Mouse (Mus musculus): ENCODE results near the gene Parp8. TPM values are rescaled to one million over a fixed set of nuclear protein-coding genes. Genes with fewer than 3 reads are reported as not detected.

Gene Parp8
- polyA plus RNA-seq, 1 experiment from 2014 or later: 27.2 TPM

DNA sequence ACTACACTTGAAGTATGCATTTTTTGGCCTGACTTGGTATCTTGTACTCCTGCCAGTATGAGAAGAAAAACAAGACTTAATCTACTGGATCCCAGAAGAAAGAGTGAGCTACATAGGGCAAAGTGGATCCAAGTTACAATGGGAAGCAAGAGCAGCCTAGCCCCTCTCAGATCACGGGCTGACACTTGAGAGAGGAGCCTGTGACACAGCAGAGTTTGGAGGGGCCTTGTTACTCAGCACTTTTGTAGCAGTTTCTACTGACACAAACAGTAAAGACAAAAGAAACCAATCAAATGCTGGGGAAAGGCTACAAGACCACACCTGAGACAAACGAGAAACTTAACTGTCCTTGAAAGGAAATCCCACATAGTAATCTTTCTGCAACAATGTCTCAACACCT is 9.8 kb upstream of the Parp8 start:
- Histone ChIP-seq H3K9me3 (ENCODE audit: control insufficient read depth, low read length) (no peaks in the 10 kb centered on the region), H3K4me2 (ENCODE audit: low read length) (no peak overlapping the region), H3K36me3 (ENCODE audit: control insufficient read depth, insufficient read depth, low read length) (no peaks in the 10 kb centered on the region), H3K9ac (ENCODE audit: low read depth, low read length) (no peak overlapping the region), H3K27me3 (replicated peaks; ENCODE audit: control insufficient read depth, insufficient read depth, low read length) (no peaks in the 10 kb centered on the region), H3K4me1 (ENCODE audit: control insufficient read depth, insufficient read depth, low read depth, low read length) (no peaks in the 10 kb centered on the region), H3K4me3 (ENCODE audit: low read length) (no peak overlapping the region), H3K27ac (ENCODE audit: low read depth, low read length) (no peak overlapping the region)
- 64% methylated on average over 2 of the region's 2 CpGs for whole genome bisulfite sequencing
- no peak for ATAC-seq

DNA sequence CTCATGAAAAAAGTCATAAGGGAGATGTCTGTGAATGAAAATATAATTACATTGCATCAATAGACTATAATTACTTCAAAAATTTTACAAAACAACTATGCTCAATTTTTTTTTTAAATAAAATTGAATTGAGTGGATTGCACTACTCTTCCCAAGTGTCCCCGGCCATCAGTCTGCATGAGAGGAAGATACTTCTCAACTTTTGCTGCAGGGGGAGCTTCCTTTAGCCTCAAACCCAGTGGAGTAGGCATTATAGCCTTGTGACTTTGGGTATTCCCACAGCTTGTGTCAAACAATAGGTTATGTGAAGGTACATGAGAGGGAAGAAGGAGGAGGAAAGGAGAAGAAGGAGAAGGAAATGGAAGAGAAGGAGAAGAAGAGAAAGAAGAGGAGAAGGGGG is 9.3 kb upstream of the Parp8 start:
- Histone ChIP-seq H3K36me3 (ENCODE audit: control insufficient read depth, insufficient read depth, low read length) (no peaks in the 10 kb centered on the region), H3K4me2 (ENCODE audit: low read length) (no peak overlapping the region), H3K27ac (ENCODE audit: low read depth, low read length) (no peak overlapping the region), H3K9me3 (ENCODE audit: control insufficient read depth, low read length) (no peaks in the 10 kb centered on the region), H3K27me3 (replicated peaks; ENCODE audit: control insufficient read depth, insufficient read depth, low read length) (no peaks in the 10 kb centered on the region), H3K9ac (ENCODE audit: low read depth, low read length) (no peak overlapping the region), H3K4me1 (ENCODE audit: control insufficient read depth, insufficient read depth, low read depth, low read length) (no peaks in the 10 kb centered on the region), H3K4me3 (ENCODE audit: low read length) (no peak overlapping the region)
- 88% methylated on average over 1 of the region's 1 CpGs for WGBS
- ATAC-seq: no peak

DNA sequence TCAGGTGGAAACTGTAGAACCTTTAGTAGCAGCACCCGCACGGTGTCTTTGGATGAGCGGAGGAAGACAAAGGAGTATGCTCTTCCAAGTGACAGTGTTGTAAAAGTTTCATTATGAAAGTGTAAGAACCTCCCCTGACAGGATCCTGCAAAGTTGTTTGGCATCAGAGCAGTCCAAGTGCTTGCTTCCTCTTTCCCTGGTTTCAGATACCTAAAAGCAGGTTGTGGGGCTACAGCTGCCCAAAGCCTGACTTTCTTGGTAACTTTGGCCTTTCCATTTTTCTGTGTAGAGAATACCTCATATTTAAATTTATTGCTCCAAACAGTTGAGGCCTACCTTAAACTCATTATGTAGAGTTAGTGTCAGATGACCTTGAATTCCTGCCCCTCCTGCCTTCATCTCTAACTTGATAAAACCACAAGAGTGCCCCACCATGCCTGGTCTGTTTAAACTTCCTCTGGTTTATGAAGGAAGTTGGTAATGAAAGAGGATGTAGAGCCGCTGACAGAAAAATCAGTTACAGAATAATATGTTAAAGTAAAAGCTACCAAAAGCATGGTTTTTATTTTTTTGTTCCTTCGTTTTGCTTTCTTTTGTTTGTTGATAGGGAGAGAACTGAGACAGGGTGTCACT is 8.5 kb upstream of the Parp8 start:
- Histone ChIP-seq H3K4me1 (ENCODE audit: control insufficient read depth, insufficient read depth, low read depth, low read length) (no peaks in the 10 kb centered on the region), H3K9me3 (ENCODE audit: control insufficient read depth, low read length) (no peaks in the 10 kb centered on the region), H3K4me2 (ENCODE audit: low read length) (no peak overlapping the region), H3K27me3 (replicated peaks; ENCODE audit: control insufficient read depth, insufficient read depth, low read length) (no peaks in the 10 kb centered on the region), H3K36me3 (ENCODE audit: control insufficient read depth, insufficient read depth, low read length) (no peaks in the 10 kb centered on the region), H3K27ac (ENCODE audit: low read depth, low read length) (no peak overlapping the region), H3K4me3 (ENCODE audit: low read length) (no peak overlapping the region), H3K9ac (ENCODE audit: low read depth, low read length) (no peak overlapping the region)
- WGBS: 90% methylated on average over 5 of the region's 5 CpGs
- no peak for ATAC-seq

DNA sequence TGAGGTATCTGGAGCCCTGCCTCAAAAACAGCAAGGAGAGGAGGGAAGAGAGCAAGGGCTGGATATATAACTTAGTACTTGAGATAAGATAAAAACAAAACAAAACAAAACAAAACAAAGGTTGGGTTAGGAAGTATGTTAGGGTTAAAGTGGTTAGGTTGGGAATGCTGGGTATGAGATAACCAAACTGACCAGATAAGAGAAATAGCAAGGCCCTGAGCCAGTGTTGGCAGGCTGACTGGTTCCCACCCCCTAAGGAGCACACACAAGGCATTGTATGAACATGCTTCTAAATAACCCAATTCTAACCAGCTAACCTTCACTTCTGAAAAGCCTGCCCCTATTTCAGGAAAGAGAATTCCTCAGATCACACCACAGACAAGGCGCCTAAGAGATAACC is 7.1 kb upstream of the Parp8 start:
- Histone ChIP-seq H3K4me2 (ENCODE audit: low read length) (no peak overlapping the region), H3K4me3 (ENCODE audit: low read length) (no peak overlapping the region), H3K36me3 (ENCODE audit: control insufficient read depth, insufficient read depth, low read length) (no peaks in the 10 kb centered on the region), H3K9ac (ENCODE audit: low read depth, low read length) (no peak overlapping the region), H3K27ac (ENCODE audit: low read depth, low read length) (no peak overlapping the region), H3K9me3 (ENCODE audit: control insufficient read depth, low read length) (no peaks in the 10 kb centered on the region), H3K27me3 (replicated peaks; ENCODE audit: control insufficient read depth, insufficient read depth, low read length) (no peaks in the 10 kb centered on the region), H3K4me1 (ENCODE audit: control insufficient read depth, insufficient read depth, low read depth, low read length) (no peaks in the 10 kb centered on the region)
- 97% methylated on average over 1 of the region's 1 CpGs for WGBS
- no peak for ATAC-seq

DNA sequence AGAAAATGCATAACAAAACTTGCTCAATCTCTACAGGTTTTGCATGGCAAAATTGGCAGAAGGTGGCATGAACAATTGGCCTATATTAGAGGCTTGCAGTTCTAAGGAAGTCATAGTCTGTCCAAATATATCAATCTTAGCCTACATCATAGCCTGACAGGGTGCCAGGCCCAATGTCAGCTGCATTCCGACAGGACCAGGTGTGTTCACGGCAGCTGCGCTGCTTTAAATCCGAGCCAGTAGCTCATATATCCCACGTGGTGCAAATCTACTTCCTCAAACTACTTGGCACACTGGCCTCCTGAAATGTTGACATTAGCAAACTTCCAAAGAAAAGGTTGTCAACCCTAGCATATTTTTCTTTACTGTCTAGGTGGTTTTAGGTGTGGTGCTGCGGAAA is 6.2 kb upstream of the Parp8 start:
- no peak overlapping the region for H3K4me3 ChIP-seq (ENCODE audit: low read length)
- ATAC-seq: no peak
- no peaks in the 10 kb centered on the region; the same call in 1 of the 2 replicates for H3K4me1 ChIP-seq (ENCODE audit: control insufficient read depth, insufficient read depth, low read depth, low read length)
- H3K36me3 ChIP-seq (ENCODE audit: control insufficient read depth, insufficient read depth, low read length): no peaks in the 10 kb centered on the region
- no peak overlapping the region for H3K9ac ChIP-seq (ENCODE audit: low read depth, low read length)
- WGBS: 85% methylated on average over 6 of the region's 6 CpGs
- no peaks in the 10 kb centered on the region for H3K27me3 ChIP-seq (replicated peaks; ENCODE audit: control insufficient read depth, insufficient read depth, low read length)
- no peaks in the 10 kb centered on the region for H3K9me3 ChIP-seq (ENCODE audit: control insufficient read depth, low read length)
- H3K4me2 ChIP-seq (ENCODE audit: low read length): no peak overlapping the region
- H3K27ac ChIP-seq (ENCODE audit: low read depth, low read length): no peak overlapping the region

DNA sequence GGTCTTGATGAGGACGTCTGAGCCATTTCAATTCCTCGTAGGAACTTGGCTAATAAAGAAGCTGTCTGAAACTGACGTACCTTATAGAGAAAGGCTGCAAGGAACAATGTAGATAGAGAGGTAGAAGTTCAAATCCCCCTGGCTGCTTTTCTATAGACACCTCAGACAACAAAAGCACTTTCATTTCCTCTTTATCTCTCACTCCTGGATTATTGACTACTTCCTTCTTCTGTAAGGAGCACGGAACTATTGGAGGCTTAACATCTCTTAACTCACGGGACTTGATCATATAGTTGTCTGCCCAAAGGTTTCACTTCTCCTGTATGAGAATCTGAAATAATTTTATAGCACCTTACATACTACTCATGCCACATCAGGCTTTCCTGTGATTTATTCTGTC is 2.9 kb upstream of the Parp8 start:
- no peaks in the 10 kb centered on the region for H3K9me3 ChIP-seq (ENCODE audit: control insufficient read depth, low read length)
- no peaks in the 10 kb centered on the region for H3K27me3 ChIP-seq (replicated peaks; ENCODE audit: control insufficient read depth, insufficient read depth, low read length)
- H3K4me3 ChIP-seq (ENCODE audit: low read length): no peak overlapping the region
- no peak overlapping the region for H3K9ac ChIP-seq (ENCODE audit: low read depth, low read length)
- H3K4me2 ChIP-seq (ENCODE audit: low read length): no peak overlapping the region
- H3K27ac ChIP-seq (ENCODE audit: low read depth, low read length): no peak overlapping the region
- ATAC-seq: no peak
- WGBS: 79% methylated on average over 5 of the region's 5 CpGs
- peaks cover 6% of the 10 kb centered on the region for H3K4me1 ChIP-seq (ENCODE audit: control insufficient read depth, insufficient read depth, low read depth, low read length)
- no peaks in the 10 kb centered on the region for H3K36me3 ChIP-seq (ENCODE audit: control insufficient read depth, insufficient read depth, low read length)

DNA sequence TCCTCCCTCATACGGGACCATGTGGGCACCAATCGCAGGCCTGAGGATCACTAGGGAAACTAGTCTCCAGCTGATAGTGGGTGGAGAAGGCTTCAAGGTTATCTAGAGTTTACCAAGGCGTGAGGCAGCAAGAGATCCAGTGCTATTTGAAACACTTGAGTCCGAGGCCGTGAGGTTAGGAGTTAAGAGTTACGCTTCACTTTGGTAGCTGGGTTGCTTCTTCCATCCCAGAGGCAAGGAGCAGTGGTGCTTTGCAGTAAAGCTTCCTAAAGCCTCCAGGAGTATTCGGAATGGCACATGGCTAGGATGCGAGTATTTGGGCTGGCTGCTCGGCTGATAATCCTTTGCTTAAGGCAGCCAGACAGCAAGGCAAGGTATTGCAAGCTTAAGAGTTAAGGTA is 2.0 kb upstream of the Parp8 start:
- Histone ChIP-seq H3K4me1 (ENCODE audit: control insufficient read depth, insufficient read depth, low read depth, low read length) (peaks cover 8% of the 10 kb centered on the region), H3K4me3 (ENCODE audit: low read length) (no peak overlapping the region)
- 88% methylated on average over 9 of the region's 9 CpGs for WGBS

DNA sequence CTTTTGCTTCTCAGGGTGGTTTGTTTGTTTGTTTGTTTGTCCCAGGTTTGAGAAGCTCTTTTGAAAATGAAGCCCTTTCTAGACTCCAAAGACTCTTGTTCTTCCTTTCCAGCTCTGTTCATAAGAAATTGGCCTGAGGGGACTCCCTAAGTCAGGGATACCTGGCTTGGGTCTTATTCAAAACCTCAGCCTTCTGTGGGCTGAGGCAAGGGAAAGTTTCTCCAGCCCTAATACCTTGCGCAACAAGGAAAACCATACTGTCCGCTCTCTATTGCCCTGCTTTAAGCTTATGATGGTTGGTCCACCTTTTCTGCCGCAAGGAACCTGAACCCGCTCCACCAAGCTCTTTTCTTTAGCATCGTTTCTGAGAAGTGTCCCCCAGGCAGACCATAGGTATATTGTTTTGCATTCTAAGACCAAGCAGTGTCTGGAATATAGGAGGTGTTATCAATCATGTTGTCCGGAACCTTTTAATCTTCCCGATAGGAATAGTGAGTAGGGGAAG is 991 bp upstream of the Parp8 start:
- H3K27ac ChIP-seq (ENCODE audit: low read depth, low read length): 0 out of 2 replicates have a peak overlapping the region, but pooled peaks have one; percentile 18
- peak overlapping the region; percentile 76 for H3K4me3 ChIP-seq (ENCODE audit: low read length)
- no peaks in the 10 kb centered on the region for H3K9me3 ChIP-seq (ENCODE audit: control insufficient read depth, low read length)
- H3K4me1 ChIP-seq (ENCODE audit: control insufficient read depth, insufficient read depth, low read depth, low read length): peaks cover 14% of the 10 kb centered on the region
- H3K27me3 ChIP-seq (replicated peaks; ENCODE audit: control insufficient read depth, insufficient read depth, low read length): no peaks in the 10 kb centered on the region
- H3K4me2 ChIP-seq (ENCODE audit: low read length): peak overlapping the region; percentile 55
- H3K9ac ChIP-seq (ENCODE audit: low read depth, low read length): peak overlapping the region; percentile 92; the same call in 1 of the 2 replicates
- no peak for ATAC-seq
- WGBS: 63% methylated on average over 7 of the region's 7 CpGs
- H3K36me3 ChIP-seq (ENCODE audit: control insufficient read depth, insufficient read depth, low read length): no peaks in the 10 kb centered on the region

More for the DNA sequence above, 2.0 kb upstream of the Parp8 start:
- Histone ChIP-seq H3K27ac (ENCODE audit: low read depth, low read length) (no peak overlapping the region), H3K36me3 (ENCODE audit: control insufficient read depth, insufficient read depth, low read length) (no peaks in the 10 kb centered on the region), H3K9me3 (ENCODE audit: control insufficient read depth, low read length) (no peaks in the 10 kb centered on the region), H3K9ac (ENCODE audit: low read depth, low read length) (no peak overlapping the region), H3K4me2 (ENCODE audit: low read length) (no peak overlapping the region), H3K27me3 (replicated peaks; ENCODE audit: control insufficient read depth, insufficient read depth, low read length) (no peaks in the 10 kb centered on the region)
- no peak for ATAC-seq

DNA sequence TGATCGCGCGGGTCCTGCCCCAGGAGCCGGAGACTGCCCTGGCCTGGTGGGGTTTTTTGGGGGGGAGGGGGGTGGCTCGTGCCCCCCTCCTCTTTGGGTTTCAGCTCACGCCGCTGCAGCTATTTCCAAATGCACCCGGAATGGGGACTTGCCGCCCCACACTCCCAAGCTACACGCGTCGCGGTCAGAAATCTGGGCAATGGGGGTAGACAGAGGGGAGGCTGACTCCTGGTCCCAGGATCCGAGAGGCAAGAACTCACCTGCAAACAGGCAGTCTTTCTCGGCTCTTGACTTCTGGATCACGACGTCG is 466 bp downstream of the Parp8 start:
- peak; percentile 58 for ATAC-seq
- Histone ChIP-seq H3K4me1 (ENCODE audit: control insufficient read depth, insufficient read depth, low read depth, low read length) (peaks cover 19% of the 10 kb centered on the region), H3K4me2 (ENCODE audit: low read length) (peak overlapping the region; percentile 55), H3K4me3 (ENCODE audit: low read length) (peak overlapping the region; percentile 76), H3K9ac (ENCODE audit: low read depth, low read length) (peak overlapping the region; percentile 92), H3K27ac (ENCODE audit: low read depth, low read length) (peak overlapping the region; percentile 95), H3K36me3 (ENCODE audit: control insufficient read depth, insufficient read depth, low read length) (no peaks in the 10 kb centered on the region), H3K27me3 (replicated peaks; ENCODE audit: control insufficient read depth, insufficient read depth, low read length) (no peaks in the 10 kb centered on the region), H3K9me3 (ENCODE audit: control insufficient read depth, low read length) (no peaks in the 10 kb centered on the region)
- WGBS: 0% methylated on average over 18 of the region's 18 CpGs
